Mouse (Mus musculus): ENCODE data around the gene Sbp.
"Not testable (repeated sequence)": the region's sequence is repeated elsewhere in the genome, so short reads cannot be mapped to it uniquely, and the experiment has no call there.

Gene Sbp

GRCm38 (mm10) chr17:23941372-23941771 is at the start of gene Sbp:
Gene Sbp, plus strand, starts transcription at chr17:23941672.
- no peak for DNase-seq

DNA sequence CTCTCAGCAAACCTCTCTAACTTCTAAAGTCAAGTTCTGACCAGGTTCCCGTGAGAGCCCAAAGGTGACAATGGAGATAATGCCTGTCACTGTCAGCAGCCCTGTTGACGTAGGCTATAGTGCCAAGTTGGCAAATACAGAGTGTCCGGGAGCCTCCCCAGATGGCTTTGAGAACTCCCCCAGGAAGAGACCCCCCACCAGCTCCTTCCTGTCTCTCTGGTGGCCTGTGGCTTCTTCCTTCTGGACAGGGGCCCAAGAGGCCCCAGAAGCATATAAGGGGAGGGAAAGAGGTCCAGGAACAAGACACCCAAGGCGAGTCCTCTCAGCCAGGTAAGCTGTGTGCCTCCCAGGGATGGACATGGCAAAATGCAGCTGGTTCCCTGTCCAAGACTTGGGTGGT is 24.3 kb upstream of the Sbp start, which contains the start of gene Dcpp3:
Gene Dcpp3 (plus strand): TSS at position 301 of the 400 bp plus-strand sequence.
- DNase-seq, result not testable (repeated sequence)

DNA sequence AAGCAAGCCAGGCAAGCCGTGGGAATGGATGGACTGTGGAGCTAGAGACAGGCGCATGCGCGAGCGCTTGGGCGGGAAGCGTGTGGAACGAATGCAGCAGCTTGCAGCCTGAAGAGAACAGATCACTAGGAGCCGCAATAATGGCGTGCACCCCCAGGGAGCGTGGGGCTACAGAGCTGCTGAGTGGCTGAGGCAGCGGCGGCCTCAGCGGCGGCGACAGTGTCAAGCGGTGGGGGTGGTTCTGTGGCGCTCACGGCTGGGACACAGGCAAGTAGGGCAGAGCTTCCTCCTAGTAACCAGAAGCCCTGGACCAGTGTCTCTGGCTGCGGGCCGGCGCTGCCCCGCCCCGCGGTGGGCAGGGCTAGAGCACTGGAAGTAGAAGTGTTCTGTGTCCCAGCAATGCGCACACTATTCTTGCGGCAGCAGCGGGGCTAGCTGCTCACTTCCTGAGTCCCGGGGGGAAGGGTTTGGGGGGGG is 16.9 kb upstream of the Sbp start:
- peak; percentile 94 for DNase-seq

- peak; percentile 44 for DNase-seq
Observed at GRCm38 (mm10) chr17:23925090-23925493, 16.4 kb upstream of the Sbp start.

DNA sequence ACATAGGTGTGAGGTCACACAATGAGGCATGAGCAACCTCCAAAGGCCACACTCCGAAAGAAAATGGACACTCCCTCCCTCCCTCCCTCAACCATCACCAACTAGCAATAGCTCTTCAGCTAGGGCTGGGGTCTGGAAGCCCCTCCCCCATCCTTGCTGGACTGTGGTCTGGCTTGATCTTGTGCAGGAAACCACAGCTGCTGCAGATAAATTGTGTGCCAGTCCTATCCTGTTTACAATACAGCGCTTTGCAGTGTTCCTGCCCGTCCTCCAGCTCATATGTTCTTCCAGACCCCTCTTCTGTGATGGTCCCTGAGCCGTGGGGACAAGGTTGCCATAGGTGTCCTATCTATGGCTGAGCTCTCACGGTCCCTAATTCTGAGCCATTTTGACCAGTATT is 10.3 kb upstream of the Sbp start:
- no peak for DNase-seq

GRCm38 (mm10) chr17:23947486-23947885 is 6.0 kb downstream of the Sbp start:
- DNase-seq, result not testable (repeated sequence)

GRCm38 (mm10) chr17:23949068-23949467 is 7.6 kb downstream of the Sbp start:
- no peak for DNase-seq

DNA sequence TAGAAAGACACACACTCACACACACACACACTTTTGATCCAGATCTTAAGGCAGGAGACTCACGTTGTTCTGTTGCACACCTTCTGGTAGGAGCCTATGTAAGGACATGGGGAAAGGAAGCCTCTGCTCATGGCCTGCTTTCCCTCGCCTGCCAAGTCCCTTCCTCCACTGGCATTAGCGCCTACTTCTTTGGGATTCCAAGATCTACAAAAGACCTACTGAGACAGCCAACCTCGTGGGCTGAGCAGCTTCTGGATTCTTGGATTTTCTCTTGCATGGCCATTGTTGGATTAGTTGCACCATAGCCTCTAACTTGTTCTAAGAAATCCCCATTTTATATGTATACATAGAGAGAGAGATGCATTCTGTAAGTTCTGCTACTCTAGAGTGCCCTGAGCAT is 9.4 kb downstream of the Sbp start:
- not testable (repeated sequence) for DNase-seq

DNA sequence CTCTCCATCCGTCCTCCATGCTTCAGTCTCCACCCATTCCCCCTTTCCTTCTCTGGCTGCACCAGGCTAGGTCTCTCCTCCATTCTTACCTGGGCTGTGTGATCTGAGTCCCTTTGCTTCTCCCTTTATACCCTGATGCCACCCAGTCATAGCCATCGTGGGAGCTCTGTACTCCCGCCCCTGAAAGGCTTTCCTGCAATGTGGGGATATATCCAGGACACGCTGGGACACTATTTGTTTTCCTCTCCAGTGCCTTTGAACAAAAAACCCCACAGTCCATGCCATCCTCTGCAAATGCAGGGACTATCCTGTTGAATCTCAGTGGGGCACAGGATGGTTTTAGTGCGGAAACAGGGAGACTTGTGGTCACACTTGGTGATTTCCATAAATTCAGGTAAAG is 13.7 kb downstream of the Sbp start, which contains the start of gene Sbpl:
Gene Sbpl (minus strand): TSS at position 101 of the 400 bp plus-strand sequence.
- no peak for DNase-seq

GRCm38 (mm10) chr17:23960084-23960738 is 18.7 kb downstream of the Sbp start:
- DNase-seq, result peak; percentile 88

- no peak for DNase-seq
Observed at GRCm38 (mm10) chr17:23961573-23962122, 20.2 kb downstream of the Sbp start.

DNA sequence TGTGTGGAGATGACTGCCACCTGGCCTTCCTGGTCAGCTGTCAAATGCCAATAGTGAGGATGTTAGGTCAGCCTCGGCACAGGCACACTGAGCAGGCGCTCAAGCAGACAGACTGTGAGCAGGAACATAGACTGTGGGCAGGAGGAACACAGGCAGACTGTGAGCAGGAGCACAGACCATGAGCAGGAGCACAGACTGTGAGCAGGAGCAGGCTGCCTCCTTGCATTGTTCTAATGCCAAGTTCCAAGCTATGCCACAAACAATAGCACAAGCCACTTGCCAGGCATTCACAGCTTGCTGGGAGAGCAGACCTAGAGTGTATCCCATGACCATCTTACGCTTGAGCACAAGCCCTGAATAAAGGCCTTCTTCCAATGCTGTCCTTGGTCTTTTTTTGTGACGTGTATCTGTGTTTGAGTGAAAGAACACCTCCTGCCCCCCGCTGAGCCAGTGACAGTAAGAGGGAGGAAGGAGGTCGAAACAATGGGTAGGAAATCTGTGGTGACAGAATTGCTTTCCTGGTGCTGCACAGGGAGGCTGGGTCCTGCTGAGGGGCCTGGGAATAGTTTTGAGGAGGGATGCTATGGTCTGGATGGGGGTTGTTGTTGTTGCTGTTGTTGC is 24.4 kb downstream of the Sbp start:
- DNase-seq, result no peak

GRCm38 (mm10) chr17:23966658-23967401 is 25.4 kb downstream of the Sbp start:
- DNase-seq, result peak; percentile 73

DNA sequence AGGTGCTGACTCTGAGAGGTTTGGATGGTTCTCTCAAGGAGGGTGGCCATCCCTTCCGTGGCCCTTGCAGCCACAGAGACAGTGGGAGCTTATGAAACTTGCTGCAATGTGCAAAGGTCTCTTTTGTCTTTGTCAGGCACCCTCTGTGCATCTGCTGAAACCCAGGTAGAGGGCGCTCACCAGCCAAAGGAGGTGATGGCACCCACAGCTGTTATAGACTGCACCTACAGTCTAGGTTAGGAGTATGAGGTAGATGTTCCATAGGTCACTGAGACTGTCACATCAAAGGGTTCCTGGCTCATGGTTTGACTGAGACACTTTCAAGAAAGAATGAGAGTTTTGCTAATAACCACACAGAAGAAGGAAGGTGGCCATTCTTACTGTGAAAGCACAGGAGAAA is 27.3 kb downstream of the Sbp start:
- DNase-seq, result peak; percentile 61

DNA sequence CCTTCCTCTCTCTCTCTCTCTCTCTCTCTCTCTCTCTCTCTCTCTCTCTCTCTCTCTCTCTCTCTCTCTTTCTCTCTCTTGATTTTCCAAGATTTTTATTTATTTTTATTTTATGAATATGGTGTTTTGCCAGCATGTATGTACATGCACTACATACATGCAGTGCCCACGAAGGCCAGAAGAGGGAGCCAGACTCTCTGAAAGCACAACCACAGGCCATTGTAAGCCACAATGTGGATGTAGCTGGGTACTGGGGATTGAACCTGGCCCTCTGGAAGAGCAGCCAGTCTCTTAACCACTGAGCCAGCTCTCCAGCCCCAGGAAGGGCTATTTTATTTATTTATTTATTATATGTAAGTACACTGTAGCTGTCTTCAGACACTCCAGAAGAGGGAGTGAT is 27.8 kb downstream of the Sbp start:
- peak; percentile 89 for DNase-seq

- no peak for DNase-seq
Observed at GRCm38 (mm10) chr17:23971315-23971714, 29.8 kb downstream of the Sbp start.

DNA sequence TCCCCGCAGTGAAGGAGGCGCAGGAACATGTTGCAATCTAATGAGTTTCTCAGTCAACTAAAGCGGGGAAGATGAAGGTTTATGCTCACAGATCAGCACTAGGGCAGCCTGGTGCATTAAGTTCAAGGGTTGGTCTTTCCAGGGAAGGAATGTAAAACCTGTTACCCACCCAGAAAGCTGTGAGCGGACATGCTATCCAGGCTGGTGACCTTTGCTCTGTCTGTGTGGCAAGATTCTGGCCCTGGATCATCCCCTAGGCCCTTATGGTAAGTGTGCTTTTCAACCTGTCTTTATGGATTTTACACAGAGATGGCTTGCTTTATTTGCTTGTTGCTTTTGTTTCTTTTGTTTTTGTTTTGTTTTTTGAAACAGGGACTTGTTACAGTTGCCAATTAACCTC is 35.2 kb downstream of the Sbp start:
- peak; percentile 52 for DNase-seq

DNA sequence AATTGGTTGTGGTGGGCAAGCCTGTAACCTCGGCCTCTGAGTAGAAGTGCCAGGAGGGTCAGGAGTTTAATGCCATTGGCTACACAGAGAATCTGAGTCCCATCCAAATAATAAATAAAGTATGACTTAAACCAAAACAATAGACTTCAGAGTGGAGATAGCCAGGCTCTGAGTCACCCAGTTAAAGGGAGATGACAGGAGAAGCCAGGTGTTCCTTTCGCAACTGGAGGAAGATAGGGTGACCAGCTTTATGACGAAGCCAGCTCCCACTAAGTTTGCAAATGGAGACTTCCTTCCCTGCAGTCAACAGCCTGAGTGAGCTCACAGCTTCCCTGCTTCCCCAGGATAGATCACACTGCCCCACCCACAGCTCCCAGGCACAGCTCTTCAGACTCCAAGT is 38.0 kb downstream of the Sbp start:
- DNase-seq, result no peak

GRCm38 (mm10) chr17:23980297-23980909 is 38.9 kb downstream of the Sbp start, which contains the start of gene Prss30:
Gene Prss30, minus strand, starts transcription at chr17:23980566.
- DNase-seq, result no peak

DNA sequence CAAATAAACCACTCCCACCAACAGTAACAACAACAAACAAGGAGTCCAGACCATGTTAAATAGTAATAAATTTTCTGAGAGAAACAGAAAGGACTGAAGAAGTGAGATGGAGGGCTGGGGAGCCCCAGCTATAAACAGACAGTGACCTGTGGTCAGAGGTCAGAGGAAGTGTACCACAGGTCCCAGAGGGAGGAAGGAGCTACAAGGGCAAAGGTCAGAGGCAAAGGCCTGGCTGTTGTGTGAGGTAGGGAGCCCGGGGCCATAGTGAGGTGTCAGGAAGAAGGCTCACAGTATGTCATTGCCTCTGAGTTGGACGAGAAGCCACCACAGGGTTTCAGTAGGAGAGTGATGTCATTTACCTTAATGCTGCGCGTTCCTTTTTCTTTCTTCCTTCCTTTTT is 41.4 kb downstream of the Sbp start:
- peak; percentile 49 for DNase-seq

DNA sequence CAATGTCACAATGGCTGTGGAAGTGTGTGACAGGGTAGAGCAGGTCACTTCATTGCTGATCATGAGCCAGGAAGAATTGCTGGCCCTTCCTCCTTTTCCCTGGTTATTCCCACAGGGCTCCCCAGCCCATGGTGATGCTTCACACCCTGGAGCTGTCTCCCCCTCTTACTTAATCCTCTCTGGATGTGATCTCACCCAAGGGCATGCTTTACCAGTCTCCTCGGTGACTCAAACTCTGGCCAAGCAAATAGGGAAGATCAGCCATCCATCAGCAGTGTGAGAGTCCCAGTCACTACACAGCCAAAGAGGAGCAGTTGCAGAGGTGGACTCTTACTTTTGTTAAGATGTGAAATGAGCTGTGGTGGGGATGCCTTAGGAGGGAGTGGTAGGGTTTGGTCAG is 43.5 kb downstream of the Sbp start:
- no peak for DNase-seq

GRCm38 (mm10) chr17:23989802-23990201 is 48.3 kb downstream of the Sbp start:
- DNase-seq, result no peak

Measured in kidney, adult 9 months (tissue).